Mouse (Mus musculus) lung, adult 2 months (tissue): ENCODE data around the gene Mapk8ip3.

Source experiments
- CTCF ChIP-seq: fragments of 200-500 bp; IDR thresholded peaks from 2 replicates; pipeline ENCODE4 v1.5.1; 2011; ENCODE audit warnings: mild to moderate bottlenecking, low read length, control low read depth; ENCODE audit not compliant: insufficient read depth
- POLR2A ChIP-seq: fragments of 200-500 bp; IDR thresholded peaks from 2 replicates; pipeline ENCODE4 v1.6.1; 2011; ENCODE audit warnings: low read depth, mild to moderate bottlenecking, control low read depth, low read length, borderline replicate concordance; ENCODE audit errors: extremely low read depth

DNA sequence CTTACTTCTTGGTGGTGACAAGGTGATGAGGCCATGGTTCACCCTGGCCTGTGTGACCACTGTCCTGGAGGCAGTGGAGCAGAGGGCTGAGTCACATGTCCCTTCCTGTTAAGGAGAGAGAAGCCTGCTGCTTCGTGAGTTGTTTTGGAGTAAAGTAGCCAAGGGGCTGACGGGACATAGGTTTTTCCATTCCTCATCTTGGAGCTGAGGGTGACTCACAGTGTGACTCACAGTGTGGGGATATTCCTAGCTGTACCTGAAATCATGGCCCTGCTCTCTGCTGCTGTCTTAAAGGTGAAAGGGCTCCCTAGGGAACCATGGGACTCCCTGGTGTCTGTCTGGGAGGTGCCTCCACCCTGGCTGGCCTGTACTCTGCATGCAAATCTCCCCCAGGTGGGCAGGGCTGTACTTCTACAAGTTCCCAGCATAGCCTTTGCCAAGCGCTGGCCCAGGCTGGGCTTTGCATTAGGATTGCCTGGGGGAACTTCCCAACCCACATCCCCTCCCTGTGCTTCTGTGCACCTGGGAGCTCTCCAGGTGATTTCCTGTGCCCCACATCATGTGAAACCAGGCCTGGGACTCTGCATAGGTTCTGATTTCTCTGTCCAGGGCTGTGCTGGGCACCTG lies 80.8 kb downstream of the Mapk8ip3 start:
- TF ChIP-seq CTCF (no peak), POLR2A (no peak)
